Mouse (Mus musculus) cortical plate, adult 2 months (tissue): Measurements from ENCODE around the gene Tnfrsf21.

Source experiments
- CTCF ChIP-seq: fragments of 200-500 bp; IDR thresholded peaks from 2 replicates; pipeline ENCODE4 v1.5.1; 2011; ENCODE audit warnings: mild to moderate bottlenecking, control low read depth, low read length; ENCODE audit not compliant: insufficient read depth; ENCODE audit errors: extremely low read depth
- POLR2A ChIP-seq: fragments of 200-500 bp; IDR thresholded peaks from 2 replicates; pipeline ENCODE4 v1.6.1; 2011; ENCODE audit warnings: mild to moderate bottlenecking, low read length, control low read depth; ENCODE audit not compliant: insufficient read depth; ENCODE audit errors: extremely low read depth

- no peak for TF ChIP-seq CTCF
- no peak for TF ChIP-seq POLR2A
Measured at GRCm38 (mm10) chr17:43077540-43077939, 61.2 kb downstream of the Tnfrsf21 start.
